Mouse (Mus musculus) left cerebral cortex, adult 18-20 months (tissue): ENCODE measurements around the gene Sae1. TPM values are rescaled to one million over a fixed set of nuclear protein-coding genes. Genes with fewer than 3 reads are reported as not detected.
"Not testable (repeated sequence)": the region's sequence is repeated elsewhere in the genome, so short reads cannot be mapped to it uniquely, and the experiment has no call there.

ENCODE experiments used
- DNase-seq, 2 experiments: peaks; one replicate each; pipeline ENCODE4 v3.0.0; 2021 to 2022; ENCODE audit warnings: low spot score in 2 of 2, mixed read lengths in 1 of 2
- total RNA-seq, 2 experiments: library from RNA; stranded (reverse); gene quantifications; 2 replicates each; pipeline ENCODE4 v1.2.3; 2021

Sae1 gene
- total RNA-seq, 2 experiments from 2014 or later, result 114 to 119 TPM

GRCm38 (mm10) chr7:16402968-16403948 lies 15.7 kb upstream of the Sae1 start:
- DNase-seq, result no peak

- DNase-seq, result no peak
Observed at GRCm38 (mm10) chr7:16402449-16402848, 14.8 kb upstream of the Sae1 start.

GRCm38 (mm10) chr7:16401991-16402431 lies 14.4 kb upstream of the Sae1 start:
- peak in 1 of 2 experiments; percentile 36 for DNase-seq

- DNase-seq, result peak; percentile 77 to 83
Observed at GRCm38 (mm10) chr7:16400689-16401611, 13.3 kb upstream of the Sae1 start, which contains the start of gene Zc3h4. Gene Zc3h4, plus strand, starts transcription at chr7:16400910.

- DNase-seq, result peak; percentile 98 to 99
Observed at GRCm38 (mm10) chr7:16399820-16400688, 12.4 kb upstream of the Sae1 start.

- peak; percentile 86 to 91 for DNase-seq
Observed at GRCm38 (mm10) chr7:16399098-16399819, 11.7 kb upstream of the Sae1 start.

- DNase-seq, result no peak
Observed at GRCm38 (mm10) chr7:16398387-16399050, 10.9 kb upstream of the Sae1 start.

- no peak for DNase-seq
Observed at GRCm38 (mm10) chr7:16397465-16397864, 9.9 kb upstream of the Sae1 start.

GRCm38 (mm10) chr7:16395944-16396343 lies 8.3 kb upstream of the Sae1 start:
- DNase-seq, result peak; percentile 29 to 36

- DNase-seq, result no peak
Observed at GRCm38 (mm10) chr7:16392923-16393322, 5.3 kb upstream of the Sae1 start.

- DNase-seq, result not testable (repeated sequence)
Observed at GRCm38 (mm10) chr7:16389942-16390341, 2.3 kb upstream of the Sae1 start.

GRCm38 (mm10) chr7:16376505-16376904 lies 11.1 kb downstream of the Sae1 start:
- DNase-seq, result peak; percentile 29 to 66

- DNase-seq, result no peak
Observed at GRCm38 (mm10) chr7:16374989-16375388, 12.6 kb downstream of the Sae1 start.

- DNase-seq, result no peak
Observed at GRCm38 (mm10) chr7:16373719-16374118, 13.9 kb downstream of the Sae1 start.

GRCm38 (mm10) chr7:16370596-16370995 lies 17.0 kb downstream of the Sae1 start:
- no peak for DNase-seq

- DNase-seq, result no peak
Observed at GRCm38 (mm10) chr7:16368835-16369234, 18.8 kb downstream of the Sae1 start.

GRCm38 (mm10) chr7:16366669-16367068 lies 20.9 kb downstream of the Sae1 start:
- DNase-seq, result no peak

GRCm38 (mm10) chr7:16366133-16366646 lies 21.4 kb downstream of the Sae1 start:
- DNase-seq, result no peak
